Mouse (Mus musculus) lung, postnatal 0 days (tissue): ENCODE results near the gene Itgav.

Experiments used
- CTCF ChIP-seq: IDR thresholded peaks from 2 replicates; pipeline ENCODE4 v1.5.1; 2016; ENCODE audit warnings: antibody characterized with exemption, mild to moderate bottlenecking
- EP300 ChIP-seq: IDR thresholded peaks from 2 replicates; pipeline ENCODE4 v1.6.1; 2016; ENCODE audit warnings: antibody characterized with exemption, mild to moderate bottlenecking, control low read depth

- TF ChIP-seq CTCF (no peak), EP300 (no peak)
Measured at GRCm38 (mm10) chr2:83762106-83762855, 38.1 kb downstream of the Itgav start.
